Mouse (Mus musculus): ENCODE data around the gene Ybx3.

GRCm38 (mm10) chr6:131433153-131434048, 45.1 kb upstream of the Ybx3 start:
- TF ChIP-seq EP300 (IDR thresholded peaks at IDR 0.05; ENCODE audit: insufficient read depth, low read depth, low read length) (no peak), POLR2A (IDR thresholded peaks at IDR 0.05; ENCODE audit: insufficient read depth, low read length) (no peak)

All from ES-Bruce4 (cell line).